Mouse (Mus musculus) forebrain, embryonic 12.5 days (tissue): ENCODE data around the gene Nrip2. TPM values are rescaled to one million over a fixed set of nuclear protein-coding genes. Genes with fewer than 3 reads are reported as not detected.
A peak's percentile ranks its signal among the peaks of the same experiment; 100 is the strongest.

ENCODE experiments used
- ATAC-seq: fragments of 200-750 bp; cut with Nextera tagmentation; 2 replicates; pipeline ENCODE4 v1.8.0; 2017; ENCODE audit warnings: moderate TSS enrichment; ENCODE audit not compliant: low FRiP score
- H3K27ac ChIP-seq: fragments of 300-500 bp; sonication (generic); 2 replicates; pipeline ENCODE4 v1.5.1; 2016; ENCODE audit warnings: mild to moderate bottlenecking
- H3K27me3 ChIP-seq: fragments of 300-500 bp; sonication (generic); 2 replicates; pipeline ENCODE4 v1.6.1; 2016; ENCODE audit warnings: mild to moderate bottlenecking
- H3K36me3 ChIP-seq: fragments of 300-500 bp; sonication (generic); replicated peaks from 2 replicates; pipeline ENCODE4 v1.6.1; 2016; ENCODE audit warnings: mild to moderate bottlenecking
- H3K4me1 ChIP-seq: fragments of 300-500 bp; sonication (generic); 2 replicates; pipeline ENCODE4 v1.6.1; 2016
- H3K4me2 ChIP-seq: fragments of 300-500 bp; sonication (generic); 2 replicates; pipeline ENCODE4 v1.6.1; 2016; ENCODE audit warnings: mild to moderate bottlenecking, moderate library complexity
- H3K4me3 ChIP-seq: fragments of 300-500 bp; sonication (generic); replicated peaks from 2 replicates; pipeline ENCODE4 v1.5.1; 2016; ENCODE audit warnings: mild to moderate bottlenecking
- H3K9ac ChIP-seq: fragments of 300-500 bp; sonication (generic); 2 replicates; pipeline ENCODE4 v1.6.1; 2016; ENCODE audit warnings: mild to moderate bottlenecking
- H3K9me3 ChIP-seq: fragments of 300-500 bp; sonication (generic); 2 replicates; pipeline ENCODE4 v1.6.1; 2016
- WGBS: fragments of 180-500 bp; shearing (Covaris S2); methylation state at CpG from one replicate; pipeline ENCODE4 v1.1.7; 2016; 5-methylcytosine and 5-hydroxymethylcytosine counted together
- polyA plus RNA-seq: library from polyadenylated mRNA; unstranded; fragments of >200 nt; fragmentation: Nextera tagmentation; extraction: Ambion mirVana; gene quantifications from 2 replicates; pipeline ENCODE4 v1.2.1, GENCODE M21; 2016

The Nrip2 gene
- polyA plus RNA-seq, 1 experiment from 2014 or later, result 3.6 TPM

DNA sequence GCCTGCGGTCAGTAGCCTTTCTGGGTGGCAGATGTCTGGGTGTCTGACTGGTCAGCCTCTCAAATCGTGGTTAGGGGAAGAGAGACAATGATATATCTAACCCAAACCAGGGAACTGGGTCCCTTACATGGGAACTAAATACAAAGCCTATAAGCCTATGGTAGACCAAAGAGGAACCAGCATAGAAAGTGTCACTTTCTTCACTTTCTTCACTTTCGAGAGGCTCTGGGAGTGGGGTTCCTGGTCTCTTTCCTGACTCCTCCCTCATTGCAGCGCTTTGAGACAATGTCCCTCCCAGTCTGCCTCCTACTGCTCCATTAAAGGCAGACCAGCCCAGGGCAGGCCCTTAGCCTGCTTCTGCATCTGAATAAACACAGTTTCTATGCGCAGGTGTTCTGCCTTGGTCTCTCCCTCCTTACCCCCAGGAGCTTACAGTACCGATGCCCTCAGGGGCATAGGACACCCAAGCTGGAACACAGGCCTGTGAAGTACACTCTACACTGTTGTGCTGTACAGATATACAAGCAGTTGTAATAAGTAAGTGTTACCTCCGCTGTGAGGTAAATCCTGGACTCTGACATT lies 9.5 kb downstream of the Nrip2 start:
- WGBS, result 84% methylated on average over 7 of the region's 7 CpGs
- H3K27me3 ChIP-seq, result no peaks in the 10 kb centered on the region
- H3K9ac ChIP-seq, result no peak overlapping the region
- ATAC-seq, result no peak
- no peak overlapping the region for H3K4me2 ChIP-seq
- no peak overlapping the region for H3K4me3 ChIP-seq
- H3K4me1 ChIP-seq, result no peaks in the 10 kb centered on the region
- peaks cover 78% of the 10 kb centered on the region for H3K36me3 ChIP-seq
- no peaks in the 10 kb centered on the region for H3K9me3 ChIP-seq
- no peak overlapping the region for H3K27ac ChIP-seq

- Histone ChIP-seq H3K27me3 (no peaks in the 10 kb centered on the region), H3K9me3 (no peaks in the 10 kb centered on the region), H3K9ac (no peak overlapping the region), H3K4me3 (no peak overlapping the region), H3K27ac (no peak overlapping the region), H3K36me3 (peaks cover 80% of the 10 kb centered on the region), H3K4me2 (no peak overlapping the region), H3K4me1 (no peaks in the 10 kb centered on the region)
- 0 out of 2 replicates have a peak, but pooled peaks have one; percentile 11 for ATAC-seq
- WGBS, result 95% methylated on average over 13 of the region's 13 CpGs
Measured at GRCm38 (mm10) chr6:128410305-128410704, 11.2 kb downstream of the Nrip2 start.

GRCm38 (mm10) chr6:128411115-128411514 lies 12.0 kb downstream of the Nrip2 start:
- H3K36me3 ChIP-seq, result peaks cover 80% of the 10 kb centered on the region
- H3K4me2 ChIP-seq, result no peak overlapping the region
- no peaks in the 10 kb centered on the region for H3K9me3 ChIP-seq
- H3K9ac ChIP-seq, result no peak overlapping the region
- no peaks in the 10 kb centered on the region for H3K27me3 ChIP-seq
- peak; percentile 56 for ATAC-seq
- H3K4me3 ChIP-seq, result no peak overlapping the region
- 18% methylated on average over 3 of the region's 3 CpGs for WGBS
- no peak overlapping the region for H3K27ac ChIP-seq
- no peaks in the 10 kb centered on the region for H3K4me1 ChIP-seq

DNA sequence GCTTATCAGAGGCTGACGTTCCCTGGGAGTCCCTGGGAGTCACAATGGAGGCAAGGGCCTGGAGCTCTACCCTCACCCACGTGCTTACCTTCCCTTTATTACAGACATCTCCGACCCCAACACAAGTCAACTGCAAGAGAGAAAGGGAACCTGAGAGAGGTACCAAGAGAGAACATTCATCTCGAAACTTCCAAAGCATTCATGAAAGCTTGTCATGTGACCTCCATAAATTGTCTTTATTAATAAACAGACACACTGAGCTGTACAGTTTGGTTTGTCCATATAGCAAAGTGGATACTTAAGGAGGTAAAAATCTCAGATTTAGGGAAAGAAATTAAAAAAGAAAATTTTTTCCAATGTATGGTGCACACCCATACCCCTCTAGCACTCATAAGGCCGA lies 17.1 kb downstream of the Nrip2 start:
- Histone ChIP-seq H3K27me3 (no peaks in the 10 kb centered on the region), H3K9ac (no peak overlapping the region), H3K4me1 (no peaks in the 10 kb centered on the region), H3K27ac (no peak overlapping the region), H3K36me3 (peaks cover 37% of the 10 kb centered on the region), H3K9me3 (no peaks in the 10 kb centered on the region), H3K4me3 (no peak overlapping the region), H3K4me2 (no peak overlapping the region)
- ATAC-seq, result no peak
- 84% methylated on average over 5 of the region's 5 CpGs for WGBS

DNA sequence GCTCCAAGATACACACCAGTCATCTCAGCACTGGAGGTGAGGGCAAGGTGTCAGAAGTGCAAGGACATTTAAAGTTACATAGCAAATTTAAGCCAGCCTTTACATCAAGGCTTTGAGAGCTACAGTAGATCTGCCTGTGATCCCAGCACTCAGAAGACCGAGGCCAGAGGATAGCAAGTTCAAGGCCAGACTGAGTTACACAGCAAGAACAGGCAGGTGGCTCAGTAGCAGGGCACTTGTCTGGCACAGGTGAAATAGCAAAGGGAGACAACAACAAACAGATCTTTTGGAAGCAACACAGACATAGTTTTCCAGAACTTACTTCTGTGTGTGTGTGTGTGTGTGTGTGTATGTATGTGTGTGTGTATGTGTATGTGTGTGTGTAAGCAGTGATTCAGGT lies 19.0 kb downstream of the Nrip2 start:
- Histone ChIP-seq H3K36me3 (peaks cover 19% of the 10 kb centered on the region), H3K27me3 (no peaks in the 10 kb centered on the region), H3K4me1 (no peaks in the 10 kb centered on the region), H3K4me3 (no peak overlapping the region), H3K4me2 (no peak overlapping the region), H3K27ac (no peak overlapping the region), H3K9me3 (no peaks in the 10 kb centered on the region), H3K9ac (no peak overlapping the region)
- ATAC-seq, result no peak
- WGBS, result 90% methylated on average over 1 of the region's 1 CpGs

- Histone ChIP-seq H3K4me2 (no peak overlapping the region), H3K9me3 (no peaks in the 10 kb centered on the region), H3K36me3 (0 out of 2 replicates have a peak, but pooled peaks cover 6% of the 10 kb centered on the region), H3K4me3 (no peak overlapping the region), H3K9ac (no peak overlapping the region), H3K27ac (no peak overlapping the region), H3K4me1 (peaks cover 7% of the 10 kb centered on the region), H3K27me3 (no peaks in the 10 kb centered on the region)
- ATAC-seq, result no peak
- WGBS, result 95% methylated on average over 2 of the region's 2 CpGs
Measured at GRCm38 (mm10) chr6:128421036-128421435, 21.9 kb downstream of the Nrip2 start.

- H3K4me3 ChIP-seq, result no peak overlapping the region
- no peak overlapping the region for H3K9ac ChIP-seq
- H3K36me3 ChIP-seq, result 0 out of 2 replicates have a peak, but pooled peaks cover 6% of the 10 kb centered on the region
- no peaks in the 10 kb centered on the region for H3K9me3 ChIP-seq
- ATAC-seq, result no peak
- H3K4me1 ChIP-seq, result peaks cover 7% of the 10 kb centered on the region
- H3K27me3 ChIP-seq, result no peaks in the 10 kb centered on the region
- 95% methylated on average over 3 of the region's 3 CpGs for WGBS
- H3K4me2 ChIP-seq, result no peak overlapping the region
- no peak overlapping the region for H3K27ac ChIP-seq
Measured at GRCm38 (mm10) chr6:128421480-128421879, 22.4 kb downstream of the Nrip2 start.

- 0 out of 2 replicates have a peak, but pooled peaks have one; percentile 39 for ATAC-seq
- WGBS, result 57% methylated on average over 16 of the region's 16 CpGs
- Histone ChIP-seq H3K9ac (peak overlapping the region; percentile 66), H3K4me3 (peak overlapping the region; percentile 62), H3K36me3 (peaks cover 17% of the 10 kb centered on the region), H3K27ac (peak overlapping the region; percentile 96), H3K4me2 (peak overlapping the region; percentile 66), H3K9me3 (no peaks in the 10 kb centered on the region), H3K4me1 (peaks cover 7% of the 10 kb centered on the region), H3K27me3 (no peaks in the 10 kb centered on the region)
Measured at GRCm38 (mm10) chr6:128423496-128424268, 24.6 kb downstream of the Nrip2 start.

DNA sequence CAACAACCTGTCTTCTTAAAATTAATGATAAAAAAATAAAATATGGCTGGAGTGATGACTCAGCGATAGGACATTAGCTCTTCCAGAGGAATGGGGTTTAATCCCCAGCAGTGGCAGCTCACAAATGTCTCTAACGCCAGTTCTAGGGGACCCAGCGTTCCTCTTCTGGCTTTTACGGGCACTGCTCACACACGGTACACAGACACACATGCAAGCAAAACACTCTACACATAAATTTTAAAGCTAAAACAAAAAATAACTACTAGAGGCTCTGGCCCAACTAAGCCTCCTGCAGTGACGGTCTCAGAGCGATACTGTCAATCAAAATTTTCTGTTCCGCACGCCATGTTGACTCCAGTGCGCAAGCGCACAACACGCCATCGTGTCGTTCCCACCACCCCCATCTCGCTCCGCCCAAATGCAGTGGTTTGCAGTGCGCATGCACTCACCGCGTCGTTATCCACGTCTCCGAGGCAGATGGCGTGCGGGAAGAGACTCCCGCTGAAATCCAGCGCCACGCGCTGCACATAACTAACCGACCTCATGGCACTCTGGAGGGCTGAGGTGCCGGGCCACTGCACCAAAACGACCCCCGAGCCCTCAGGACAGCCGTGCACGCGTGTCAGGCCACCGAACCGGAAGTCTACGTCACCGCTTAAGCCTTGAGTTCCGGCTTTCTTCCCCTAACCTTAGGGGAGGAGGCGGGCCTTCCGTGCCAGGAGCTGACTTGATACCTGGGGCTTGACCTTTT lies 25.3 kb downstream of the Nrip2 start, which contains the start of gene Itfg2:
Itfg2 (minus strand) TSS at position 663 of the 751 bp plus-strand sequence.
- no peaks in the 10 kb centered on the region for H3K27me3 ChIP-seq
- ATAC-seq, result peak; percentile 96
- peak within 1 kb of the TSS; percentile 96 for H3K27ac ChIP-seq
- H3K4me3 ChIP-seq, result peak within 1 kb of the TSS; percentile 62
- H3K4me2 ChIP-seq, result peak within 1 kb of the TSS; percentile 66
- peaks cover 7% of the 10 kb centered on the region for H3K4me1 ChIP-seq
- under 1% methylated on average over 42 of the region's 42 CpGs for WGBS
- peaks cover 25% of the 10 kb centered on the region for H3K36me3 ChIP-seq
- no peaks in the 10 kb centered on the region for H3K9me3 ChIP-seq
- H3K9ac ChIP-seq, result peak within 1 kb of the TSS; percentile 66

- WGBS, result 16% methylated on average over 9 of the region's 9 CpGs
- no peak overlapping the region for H3K27ac ChIP-seq
- peak overlapping the region; percentile 62 for H3K4me3 ChIP-seq
- 0 out of 2 replicates have a peak, but pooled peaks have one; percentile 2 for ATAC-seq
- peaks cover 29% of the 10 kb centered on the region for H3K36me3 ChIP-seq
- no peaks in the 10 kb centered on the region for H3K27me3 ChIP-seq
- peak overlapping the region; percentile 66 for H3K4me2 ChIP-seq
- no peaks in the 10 kb centered on the region for H3K9me3 ChIP-seq
- H3K4me1 ChIP-seq, result peaks cover 7% of the 10 kb centered on the region
- peak overlapping the region; percentile 66 for H3K9ac ChIP-seq
Measured at GRCm38 (mm10) chr6:128425046-128425445, 25.9 kb downstream of the Nrip2 start.

GRCm38 (mm10) chr6:128427571-128427970 lies 28.5 kb downstream of the Nrip2 start:
- no peak for ATAC-seq
- no peak overlapping the region for H3K4me2 ChIP-seq

GRCm38 (mm10) chr6:128429300-128429699 lies 30.2 kb downstream of the Nrip2 start:
- Histone ChIP-seq H3K27me3 (no peaks in the 10 kb centered on the region), H3K4me1 (peaks cover 2% of the 10 kb centered on the region; the same call in 1 of the 2 replicates), H3K9ac (no peak overlapping the region), H3K4me2 (no peak overlapping the region), H3K9me3 (no peaks in the 10 kb centered on the region), H3K36me3 (peaks cover 64% of the 10 kb centered on the region), H3K27ac (no peak overlapping the region), H3K4me3 (no peak overlapping the region)
- WGBS, result 93% methylated on average over 2 of the region's 2 CpGs
- no peak for ATAC-seq

More at GRCm38 (mm10) chr6:128427571-128427970, 28.5 kb downstream of the Nrip2 start:
- H3K4me3 ChIP-seq, result no peak overlapping the region
- no peak overlapping the region for H3K9ac ChIP-seq
- no peak overlapping the region for H3K27ac ChIP-seq
- H3K36me3 ChIP-seq, result peaks cover 47% of the 10 kb centered on the region
- no peaks in the 10 kb centered on the region for H3K9me3 ChIP-seq
- peaks cover 7% of the 10 kb centered on the region for H3K4me1 ChIP-seq
- H3K27me3 ChIP-seq, result no peaks in the 10 kb centered on the region
- WGBS, result 92% methylated on average over 5 of the region's 5 CpGs
